Mouse (Mus musculus) liver, embryonic 14.5 days (tissue): ENCODE data around the gene Pfn1.

Experiments
- CTCF ChIP-seq: IDR thresholded peaks from 2 replicates; pipeline ENCODE4 v1.5.1; 2016; ENCODE audit warnings: antibody characterized with exemption, low read depth, control low read depth
- EP300 ChIP-seq: IDR thresholded peaks from 2 replicates; pipeline ENCODE4 v1.6.1; 2016; ENCODE audit warnings: antibody characterized with exemption, low read depth

GRCm38 (mm10) chr11:70625473-70625872 is 29.0 kb downstream of the Pfn1 start:
- no peak for TF ChIP-seq EP300
- peak; percentile 83 for TF ChIP-seq CTCF
